Mouse (Mus musculus) liver, adult 2 months (tissue): ENCODE data around the gene Ryk.

ENCODE experiments used
- CTCF ChIP-seq: fragments of 200-500 bp; IDR thresholded peaks from 2 replicates; pipeline ENCODE4 v1.5.1; 2011; ENCODE audit warnings: low read depth, low read length, control low read depth
- POLR2A ChIP-seq: fragments of 200-500 bp; IDR thresholded peaks from 2 replicates; pipeline ENCODE4 v1.6.1; 2011; ENCODE audit warnings: low read length, control low read depth; ENCODE audit not compliant: insufficient read depth; ENCODE audit errors: extremely low read depth

DNA sequence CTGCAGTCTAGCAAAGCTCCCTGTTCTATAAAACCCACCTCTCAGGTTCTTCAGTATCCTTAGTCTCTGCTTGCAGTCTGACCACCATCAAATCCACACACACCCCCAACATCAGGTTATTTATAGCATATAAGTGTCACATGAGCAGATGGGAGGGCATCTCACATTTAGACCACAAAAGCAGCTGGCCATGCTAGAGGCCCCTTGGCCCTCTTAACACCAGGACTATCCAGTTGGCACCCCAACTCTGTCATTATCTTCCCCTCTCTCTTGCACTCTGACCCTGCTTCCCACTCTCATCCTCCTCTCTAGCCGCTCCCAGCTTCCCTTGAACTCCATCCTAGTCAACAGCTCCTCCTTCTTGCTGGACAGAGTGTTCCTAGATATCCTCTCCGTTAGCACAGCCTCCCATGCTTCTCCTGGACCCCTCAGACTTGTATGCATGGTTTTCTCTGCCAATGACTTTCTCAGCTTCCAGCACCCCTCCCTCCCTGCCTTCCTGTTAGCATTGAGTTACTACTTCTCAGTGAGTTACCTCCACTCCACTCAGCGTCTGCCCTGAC, 80.7 kb downstream of the Ryk start:
- no peak for TF ChIP-seq CTCF
- no peak for TF ChIP-seq POLR2A
